Mouse (Mus musculus): ENCODE data around the gene Ablim2.

DNA sequence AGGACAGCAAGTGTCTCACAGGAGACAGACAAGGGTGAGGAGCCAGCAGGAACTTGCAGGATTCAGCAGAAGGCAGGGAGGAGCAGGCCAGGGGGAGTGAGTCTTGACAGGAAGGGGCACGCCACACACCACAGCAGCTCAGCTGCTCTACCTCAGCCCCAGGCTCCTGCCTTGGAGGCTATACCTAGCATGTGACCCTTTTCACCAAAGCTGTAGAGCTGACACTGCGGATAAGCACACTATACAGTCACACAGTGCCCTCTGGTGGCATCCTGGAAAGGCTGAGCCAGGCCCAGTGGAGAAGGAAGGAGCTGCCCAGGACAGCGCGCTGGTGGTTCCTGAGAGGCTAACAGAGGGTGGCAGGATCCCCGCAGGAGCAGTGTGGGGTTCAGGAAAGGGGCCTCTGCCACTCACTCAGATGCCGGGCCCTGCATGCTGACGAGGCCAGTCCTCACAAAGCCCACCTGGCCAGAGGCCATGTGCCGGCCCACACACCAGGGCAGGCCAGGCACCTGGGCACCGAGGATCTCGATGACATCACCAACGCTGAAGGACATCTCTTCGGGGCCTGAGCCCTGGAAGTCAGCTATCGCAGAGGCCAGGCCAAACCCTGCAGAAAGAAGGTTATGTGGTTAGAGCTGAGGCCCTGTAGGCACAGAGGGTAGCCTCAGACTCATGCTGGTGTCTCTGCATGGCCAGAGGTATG is 43.9 kb upstream of the Ablim2 start:
- TF ChIP-seq CTCF (IDR thresholded peaks at IDR 0.05; ENCODE audit: low read depth, low read length) (peak; percentile 57; the same call in 1 of the 2 replicates), POLR2A (IDR thresholded peaks at IDR 0.05; ENCODE audit: borderline replicate concordance, low read depth, low read length) (no peak)
